Mouse (Mus musculus) fibroblast of lung, adult 2 months (primary cell): ENCODE data around the gene Lsamp.

Experiments used
- DNase-seq: peaks from one replicate; pipeline ENCODE4 v3.0.0-alpha.2; 2011; ENCODE audit warnings: low read depth

Gene Lsamp

DNA sequence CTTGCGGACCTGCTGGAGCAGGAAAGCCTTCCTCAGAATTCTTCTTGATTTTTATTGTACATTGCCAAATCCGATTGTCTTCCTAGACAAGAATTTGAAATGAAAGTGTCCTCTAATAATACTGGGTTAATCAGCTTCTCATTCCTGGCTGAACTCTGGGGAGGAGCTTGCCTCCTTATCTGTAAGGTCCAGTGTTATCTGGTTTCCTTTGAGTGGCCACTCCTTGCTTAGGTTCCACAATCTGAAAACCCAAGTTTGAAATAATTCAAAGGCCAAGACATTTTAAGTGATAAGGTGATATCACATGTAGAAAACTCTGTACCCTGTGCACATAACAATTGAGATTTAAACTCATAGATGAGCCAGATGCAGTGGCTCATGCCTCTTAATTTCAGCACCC is 975.0 kb downstream of the Lsamp start:
- DNase-seq, result no peak

GRCm38 (mm10) chr16:40960586-40960985 is 976.4 kb downstream of the Lsamp start:
- DNase-seq, result no peak

DNA sequence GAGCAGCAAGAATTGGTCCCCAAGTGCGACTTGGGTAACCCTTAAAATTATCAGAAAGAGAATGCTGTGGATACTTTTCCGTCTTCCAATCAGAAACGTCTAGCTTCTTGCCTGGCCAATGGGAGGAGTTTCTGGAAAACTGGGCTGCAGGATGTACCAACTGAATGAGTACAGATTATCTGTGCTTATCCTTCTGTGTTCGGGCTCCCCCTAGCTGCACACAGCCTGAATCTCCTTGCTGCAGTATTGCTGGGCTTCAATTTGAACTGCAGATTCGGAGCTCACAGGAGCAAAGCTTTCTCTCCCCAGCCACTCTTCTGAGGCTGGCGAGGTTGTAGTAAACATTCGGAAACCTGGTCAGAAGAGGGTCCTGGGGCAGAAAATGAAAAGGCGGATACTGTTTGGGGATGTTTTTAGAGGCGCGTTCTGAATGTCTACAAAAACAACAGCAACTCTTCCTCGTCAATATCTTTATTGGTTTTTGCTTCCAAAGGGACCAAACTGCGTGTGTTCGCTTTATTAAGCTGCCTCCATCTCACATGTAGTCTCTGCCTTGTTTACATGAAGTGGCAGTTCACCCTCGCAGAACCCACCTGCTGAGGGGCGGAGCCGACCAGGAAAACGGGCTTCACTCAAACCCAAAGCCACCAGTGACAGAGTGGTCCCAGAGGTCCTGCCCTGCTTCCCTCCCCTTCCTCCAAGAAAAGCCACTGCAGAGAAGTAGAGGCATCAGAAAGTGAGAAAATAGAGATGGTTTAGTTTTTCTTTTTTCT is 984.1 kb downstream of the Lsamp start:
- DNase-seq, result peak; percentile 26

GRCm38 (mm10) chr16:40971382-40971781 is 987.2 kb downstream of the Lsamp start:
- DNase-seq, result no peak

GRCm38 (mm10) chr16:40974084-40974483 is 989.9 kb downstream of the Lsamp start:
- DNase-seq, result no peak

GRCm38 (mm10) chr16:40983026-40983425 is 998.9 kb downstream of the Lsamp start:
- no peak for DNase-seq

DNA sequence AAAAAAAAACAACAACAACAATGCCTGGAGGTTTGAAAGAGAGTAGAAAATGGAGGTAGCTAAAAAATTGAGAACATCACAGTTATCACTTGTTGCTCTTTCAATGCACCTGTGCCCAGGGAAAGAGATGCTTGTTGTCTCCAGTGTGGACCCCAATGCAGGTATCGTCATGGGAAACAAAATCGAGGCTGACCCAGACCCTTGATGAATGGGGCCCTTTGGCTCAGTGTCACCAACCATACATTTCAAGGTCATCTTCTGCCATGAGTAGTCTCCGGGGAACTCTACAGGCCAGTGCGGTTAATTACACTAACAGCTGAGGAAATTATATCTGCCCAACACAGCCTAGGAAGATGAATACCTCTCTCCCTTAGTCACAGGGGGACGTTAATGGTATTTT is 1023.4 kb downstream of the Lsamp start:
- no peak for DNase-seq

DNA sequence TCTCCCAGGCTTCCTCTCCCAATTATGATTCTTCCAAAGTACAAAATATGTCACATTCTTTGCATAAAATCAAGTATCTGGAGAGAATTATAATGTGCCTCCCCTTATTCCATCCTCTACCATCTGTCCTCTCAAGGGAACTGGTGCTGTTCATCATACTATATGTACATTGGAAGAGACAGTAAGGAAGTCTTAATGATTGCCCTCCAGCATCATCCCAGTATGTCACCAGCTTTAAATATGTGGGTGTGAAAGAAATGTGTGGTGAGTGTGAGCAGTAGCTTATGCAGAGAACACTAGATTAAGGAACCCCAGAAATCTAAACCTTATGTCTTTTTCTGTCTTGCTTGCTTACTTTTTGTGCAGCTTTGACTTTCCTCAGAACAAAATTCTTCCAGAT is 1050.6 kb downstream of the Lsamp start:
- DNase-seq, result no peak

DNA sequence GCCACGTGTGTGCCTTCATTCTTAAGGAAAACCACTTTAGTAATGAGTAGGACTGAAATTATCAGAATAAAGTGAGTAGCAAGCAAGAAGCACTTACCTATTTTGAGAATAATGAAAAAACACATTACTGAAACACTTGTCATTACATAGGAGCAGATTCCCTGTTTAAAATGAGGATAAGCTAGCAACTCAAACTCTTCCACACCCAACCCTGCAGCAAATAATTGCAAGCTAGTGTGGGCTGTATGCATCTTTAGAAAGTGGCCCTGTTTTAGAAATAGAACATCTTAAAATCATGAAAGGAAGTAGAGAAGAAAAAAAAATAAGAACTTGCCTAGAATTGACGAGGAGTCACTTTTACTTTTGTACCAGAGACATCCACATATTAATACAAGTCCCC is 1057.5 kb downstream of the Lsamp start:
- DNase-seq, result no peak

DNA sequence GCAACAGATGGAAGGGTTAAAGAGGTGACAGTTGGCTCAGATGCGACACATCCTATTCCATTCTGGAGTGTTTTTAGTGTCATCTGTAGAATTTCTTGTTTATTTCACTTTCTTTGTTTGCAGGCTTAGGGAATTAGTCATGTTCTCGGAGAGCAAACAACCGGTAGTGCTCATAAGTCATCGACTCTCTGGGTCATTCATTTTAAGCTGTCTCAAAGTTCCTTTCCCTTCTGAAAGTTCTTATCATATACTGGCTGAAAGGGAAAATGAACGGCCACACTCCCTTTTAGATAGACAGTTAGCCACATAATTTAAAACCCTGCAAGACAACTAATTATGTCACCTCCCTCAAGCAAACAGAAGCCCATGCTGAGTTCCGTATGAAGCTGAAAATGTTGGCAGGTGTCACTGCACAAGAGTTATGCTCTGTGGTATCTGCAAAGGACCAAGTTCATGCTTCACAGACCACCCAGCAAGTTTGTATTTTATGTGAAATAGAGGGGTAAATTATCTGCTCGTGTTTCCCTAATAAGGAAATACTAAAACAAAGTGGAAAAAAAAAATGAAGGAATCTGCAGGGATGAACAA is 1079.2 kb downstream of the Lsamp start:
- DNase-seq, result no peak

DNA sequence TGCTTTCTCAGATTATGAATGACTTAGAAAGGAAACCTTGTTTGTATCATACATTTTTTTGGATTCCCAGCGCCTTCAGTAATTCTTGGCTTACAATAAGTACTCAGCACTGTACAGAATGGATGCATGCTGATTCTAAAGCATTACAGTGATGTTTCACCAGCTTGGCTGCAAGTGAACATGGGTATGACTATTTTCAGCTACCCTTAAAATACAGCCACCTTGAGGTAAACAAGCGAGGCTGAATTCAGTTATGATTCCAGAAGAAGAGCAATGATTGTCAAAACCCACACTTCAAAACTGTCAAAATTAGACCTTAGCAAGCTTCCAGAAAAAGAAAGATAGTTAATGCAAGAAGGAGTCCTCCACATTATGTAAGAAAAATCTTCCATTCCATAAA is 1089.3 kb downstream of the Lsamp start:
- DNase-seq, result no peak

DNA sequence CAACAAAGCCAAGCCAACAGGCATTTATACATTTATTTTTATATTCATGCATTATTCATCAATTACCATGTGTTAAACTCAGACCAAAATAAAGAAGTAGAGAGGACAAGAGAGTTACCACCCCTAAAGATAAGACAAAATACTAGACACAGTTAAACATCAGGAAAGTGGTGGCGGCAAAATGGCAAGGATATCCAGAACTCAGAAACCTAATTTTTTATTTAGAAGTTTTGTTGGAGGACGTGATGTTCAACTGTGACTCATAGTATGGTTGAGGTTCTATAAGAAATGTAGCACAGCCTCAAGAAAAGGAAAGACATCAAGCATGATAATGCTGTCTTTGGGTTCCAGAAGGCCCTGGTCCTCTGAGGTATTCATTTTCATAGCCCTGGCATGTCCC is 1104.5 kb downstream of the Lsamp start:
- no peak for DNase-seq

DNA sequence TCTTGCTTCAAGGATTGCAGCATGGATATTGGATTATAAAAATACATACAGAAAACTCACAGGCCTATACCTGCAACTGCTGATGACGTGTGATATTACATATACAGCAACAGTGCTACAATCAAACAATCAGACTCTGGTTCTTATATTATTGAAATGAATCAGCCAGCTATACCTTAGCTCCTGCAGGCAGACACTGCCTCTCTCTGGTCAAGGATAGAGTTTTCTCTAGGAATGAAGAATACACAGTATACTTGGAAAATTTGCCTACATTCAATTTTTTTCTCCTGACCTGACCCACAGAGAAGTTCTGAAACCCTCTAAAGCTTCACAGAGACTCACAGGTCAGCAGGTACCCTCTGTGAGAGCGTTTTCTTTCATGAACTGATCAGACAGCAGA is 1105.9 kb downstream of the Lsamp start:
- no peak for DNase-seq

DNA sequence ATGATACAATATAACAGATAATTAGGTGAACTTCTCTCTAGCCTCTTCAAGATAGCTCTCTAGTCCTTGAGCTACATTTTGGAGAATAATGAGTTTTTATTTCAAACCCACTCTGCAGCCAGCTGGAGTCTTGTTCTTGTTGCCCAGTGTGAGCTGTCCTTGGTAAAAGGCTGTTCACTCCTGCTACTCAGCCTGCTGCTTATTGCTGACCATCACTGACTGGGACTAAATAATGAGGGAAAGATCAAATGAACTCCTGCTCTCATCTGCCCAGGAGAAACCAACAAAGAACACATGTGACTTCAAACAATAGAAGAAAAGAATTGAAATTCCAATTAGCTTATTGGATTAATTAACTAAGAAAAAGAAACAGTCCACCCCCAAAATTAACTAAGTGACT is 1107.1 kb downstream of the Lsamp start:
- no peak for DNase-seq

DNA sequence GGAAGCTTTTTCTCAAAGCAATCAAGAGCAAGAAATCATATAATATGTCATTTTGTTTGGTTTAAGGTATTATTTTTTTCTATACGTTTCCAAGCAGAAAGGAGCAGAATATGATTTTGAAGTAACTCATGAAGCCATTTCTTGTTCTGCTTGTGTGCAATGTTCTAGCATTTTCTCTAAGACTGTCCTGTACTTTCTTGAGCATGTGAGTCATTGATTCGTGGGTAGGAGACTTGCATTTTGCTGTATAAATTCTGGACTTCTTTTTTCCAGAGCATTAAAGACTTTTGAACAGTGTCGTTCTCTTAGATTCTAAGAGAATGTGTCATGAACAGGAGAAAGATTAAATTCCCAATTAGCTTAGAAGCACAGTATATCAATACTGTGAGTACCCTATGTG is 1118.6 kb downstream of the Lsamp start:
- no peak for DNase-seq

DNA sequence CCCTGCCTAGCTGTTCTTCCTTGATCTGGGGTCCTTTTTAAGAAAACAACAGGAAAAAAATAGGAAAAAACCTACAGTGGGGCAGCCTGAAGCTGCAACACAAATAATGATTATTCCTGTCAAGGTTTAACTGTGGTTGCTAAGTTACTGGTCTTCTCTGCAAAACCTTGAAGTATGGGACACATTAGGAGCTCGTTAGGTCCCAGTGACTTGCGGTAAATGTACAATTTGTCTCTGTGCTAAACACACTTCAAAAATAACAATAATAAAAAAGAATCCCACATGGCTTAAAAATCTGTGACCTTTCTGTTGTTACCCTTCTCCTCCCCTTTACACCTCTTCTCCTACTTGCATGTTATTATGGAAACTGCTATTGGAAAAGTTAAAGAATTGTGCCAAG is 1140.2 kb downstream of the Lsamp start:
- DNase-seq, result no peak

- DNase-seq, result no peak
Observed at GRCm38 (mm10) chr16:41125051-41125450, 1140.9 kb downstream of the Lsamp start.

DNA sequence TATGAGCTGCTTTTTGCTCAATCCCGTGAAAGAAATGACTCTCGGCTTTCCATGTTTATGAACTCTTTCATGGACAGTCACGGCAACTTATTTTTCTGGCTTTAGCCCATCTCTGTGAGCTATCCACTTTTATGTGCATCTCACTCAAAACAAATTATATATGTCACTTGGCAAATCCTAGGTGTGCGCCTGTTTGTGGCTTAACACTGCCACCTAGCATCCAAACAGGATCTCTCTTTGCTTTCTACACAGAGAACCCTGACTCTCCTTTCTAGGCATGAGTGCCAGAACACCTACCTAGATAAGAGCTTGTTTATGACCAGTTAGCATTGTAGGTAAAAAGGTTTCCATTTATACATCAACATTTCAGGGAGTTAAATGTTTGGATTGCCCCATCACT is 1146.9 kb downstream of the Lsamp start:
- DNase-seq, result no peak

DNA sequence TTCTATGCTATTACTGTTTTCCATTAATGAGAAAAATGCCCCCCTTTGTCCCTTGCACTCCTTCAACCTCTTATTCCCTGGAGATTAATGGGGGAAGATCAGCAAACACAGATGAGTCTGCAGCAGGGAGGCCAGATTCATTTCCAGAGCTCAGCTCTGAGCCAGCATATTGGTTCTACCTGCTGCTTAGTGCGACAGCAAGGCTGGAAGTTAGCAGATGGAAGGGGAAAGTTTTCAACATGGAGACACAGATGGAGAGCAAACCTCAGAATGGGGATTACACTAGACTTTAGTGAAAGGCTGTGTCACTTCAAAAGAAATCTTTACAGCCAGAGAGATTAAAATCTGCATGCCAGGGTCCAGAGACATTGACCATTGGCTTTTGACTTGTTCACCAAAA is 1188.7 kb downstream of the Lsamp start:
- no peak for DNase-seq

- no peak for DNase-seq
Observed at GRCm38 (mm10) chr16:41179557-41179956, 1195.4 kb downstream of the Lsamp start.

DNA sequence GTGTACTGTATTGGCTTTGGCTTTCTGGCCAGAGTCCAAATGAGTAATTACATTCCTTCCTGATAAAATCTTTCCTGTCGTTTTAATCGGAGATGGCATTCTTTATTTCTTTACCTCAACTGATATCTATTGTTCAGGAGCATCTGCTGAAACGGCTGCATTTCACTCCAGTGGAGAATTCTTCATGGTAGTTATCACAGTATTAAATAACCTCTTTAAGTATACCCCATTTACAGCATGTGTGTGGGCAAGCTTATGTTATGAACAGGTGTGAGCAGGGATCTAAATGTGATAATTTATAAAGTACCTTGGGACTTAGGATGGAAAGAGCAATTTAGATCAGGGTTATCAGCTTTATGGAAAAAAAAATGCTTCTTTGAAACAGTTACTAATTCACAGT is 1196.7 kb downstream of the Lsamp start:
- DNase-seq, result no peak

- DNase-seq, result no peak
Observed at GRCm38 (mm10) chr16:41210055-41210454, 1225.9 kb downstream of the Lsamp start.

- no peak for DNase-seq
Observed at GRCm38 (mm10) chr16:41235829-41236228, 1251.7 kb downstream of the Lsamp start.

DNA sequence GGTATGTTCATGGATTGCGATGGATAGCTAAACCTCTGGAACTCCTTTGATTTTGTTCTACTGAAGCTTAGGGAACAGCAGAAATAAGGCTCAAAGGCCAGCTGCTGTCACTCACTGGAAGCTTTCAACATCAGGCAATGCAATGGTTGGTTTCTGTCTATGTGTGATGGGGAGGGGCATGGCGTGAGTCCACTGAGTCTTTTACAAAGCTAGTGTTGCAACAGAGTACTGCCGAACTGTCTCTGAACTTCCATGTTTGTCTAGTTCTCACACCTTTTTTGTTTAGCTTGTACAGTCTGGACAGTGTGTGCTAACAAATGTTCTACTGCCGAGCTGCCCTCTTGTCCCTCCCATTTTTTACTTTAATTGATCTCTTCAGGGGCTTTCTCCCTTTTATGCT is 1258.7 kb downstream of the Lsamp start:
- no peak for DNase-seq
